Comparison of ENCODE assay signal across 13 mouse cellular contexts in genomic region chr10:60186191-60186945, GRCm38 (mm10). TPM values are rescaled to one million over a fixed set of nuclear protein-coding genes. Genes with fewer than 3 reads are reported as not detected.
DNase-seq lines count a peak whose midpoint lies in the region; ATAC-seq and TF ChIP-seq lines count a peak whose summit lies in the region.
"Had no signal": no experiment of that assay in that cellular context is flagged by ENCODE, and none has a peak within 500 bp of the region (broad histone marks: within the 10 kb centered on the region; RNA-seq: fewer than 3 reads in every experiment).

No protein-coding gene starts in this region.

- ATAC-seq in hindbrain, postnatal 0 days: no peak
- ATAC-seq in common myeloid progenitor, adult 5-6 weeks (replicated peaks; ENCODE audit: low read depth, poor library complexity, severe bottlenecking): 0 out of 2 replicates have a peak, but pooled peaks have one; percentile 11
- ATAC-seq in lung, postnatal 0 days: peak; percentile 91
- ATAC-seq: intestine, embryonic 16.5 days had no signal

- no peaks in the 10 kb centered on the region for H3K4me1 ChIP-seq in hindbrain, postnatal 0 days (ENCODE audit: insufficient read depth, low read length)
- H3K4me1 ChIP-seq in hindbrain, embryonic 10.5 days (replicated peaks): peaks cover 1% of the 10 kb centered on the region
- no peaks in the 10 kb centered on the region for H3K4me1 ChIP-seq in lung, postnatal 0 days (ENCODE audit: insufficient read depth, low read depth, low read length)

- H3K36me3 ChIP-seq in hindbrain, postnatal 0 days (ENCODE audit: insufficient read depth, low read length): no peaks in the 10 kb centered on the region; the same call in 1 of the 2 replicates
- peaks cover 53% of the 10 kb centered on the region for H3K36me3 ChIP-seq in hindbrain, embryonic 10.5 days
- no peaks in the 10 kb centered on the region for H3K36me3 ChIP-seq in lung, postnatal 0 days (ENCODE audit: insufficient read depth, low read length)

- H3K27ac ChIP-seq in hindbrain, postnatal 0 days: no peak overlapping the region
- H3K27ac ChIP-seq in hindbrain, embryonic 10.5 days: no peak overlapping the region
- no peak overlapping the region for H3K27ac ChIP-seq in lung, postnatal 0 days (ENCODE audit: low read length)
- H3K27ac ChIP-seq: gastrocnemius, adult 2 months had no signal

- TF ChIP-seq CTCF in hindbrain, postnatal 0 days (IDR thresholded peaks at IDR 0.05; ENCODE audit: low read depth): no peak
- no peak for TF ChIP-seq CTCF in lung, postnatal 0 days (IDR thresholded peaks at IDR 0.05)

- WGBS in hindbrain, postnatal 0 days: 86% methylated on average over 44 of the region's 44 CpGs
- WGBS in hindbrain, embryonic 10.5 days: 86% methylated on average over 44 of the region's 44 CpGs
- 62% methylated on average over 44 of the region's 44 CpGs for WGBS in lung, postnatal 0 days

- H3K9me3 ChIP-seq in hindbrain, postnatal 0 days (ENCODE audit: low read length): no peaks in the 10 kb centered on the region
- H3K9me3 ChIP-seq in hindbrain, embryonic 10.5 days: no peaks in the 10 kb centered on the region
- H3K9me3 ChIP-seq in lung, postnatal 0 days (ENCODE audit: low read length): no peaks in the 10 kb centered on the region

- H3K4me3 ChIP-seq in hindbrain, postnatal 0 days (ENCODE audit: low read length): no peak overlapping the region
- H3K4me3 ChIP-seq in hindbrain, embryonic 10.5 days: no peak overlapping the region
- no peak overlapping the region for H3K4me3 ChIP-seq in lung, postnatal 0 days (ENCODE audit: low read depth, low read length)
- H3K4me3 ChIP-seq: gastrocnemius, adult 2 months had no signal

- H3K27me3 ChIP-seq in hindbrain, postnatal 0 days (ENCODE audit: insufficient read depth, low read length): no peaks in the 10 kb centered on the region
- H3K27me3 ChIP-seq in hindbrain, embryonic 10.5 days (ENCODE audit: insufficient read depth, poor library complexity, severe bottlenecking): peaks cover 14% of the 10 kb centered on the region
- no peaks in the 10 kb centered on the region for H3K27me3 ChIP-seq in lung, postnatal 0 days (replicated peaks; ENCODE audit: insufficient read depth, low read length)

- DNase-seq in hindbrain, postnatal 0 days (ENCODE audit: low spot score): peak; percentile 13
- no peak for DNase-seq in hindbrain, embryonic 10.5 days (ENCODE audit: low spot score)
- peak; percentile 72 for DNase-seq in ZHBTc4 (ENCODE audit: low read depth, low spot score)
- peak; percentile 78 for DNase-seq in lung, postnatal 0 days (ENCODE audit: low spot score)
- DNase-seq in gastrocnemius, adult 8-10 months (ENCODE audit: low spot score in 2 of 2): no peak
- no peak for DNase-seq in gastrocnemius, postnatal 4 days (ENCODE audit: low spot score in 2 of 2)
- DNase-seq in thymus, postnatal 36 days: no peak
- DNase-seq: gastrocnemius, adult 2 months; right cerebral cortex, postnatal 25 days; thymus, adult 18-20 months had no signal

- TF ChIP-seq EP300 in lung, postnatal 0 days (IDR thresholded peaks at IDR 0.05): no peak

- H3K9ac ChIP-seq in hindbrain, postnatal 0 days (replicated peaks; ENCODE audit: low read length): no peak overlapping the region
- no peak overlapping the region for H3K9ac ChIP-seq in lung, postnatal 0 days (replicated peaks; ENCODE audit: low read depth)

- no peak overlapping the region for H3K4me2 ChIP-seq in hindbrain, postnatal 0 days (ENCODE audit: low read depth, low read length)
- H3K4me2 ChIP-seq in lung, postnatal 0 days (replicated peaks; ENCODE audit: low read depth, low read length): 0 out of 2 replicates have a peak overlapping the region, but pooled peaks have one; percentile 14

RNA-seq across cellular contexts. Expression of gene Chst3, which starts 32.7 kb away (rescaled TPM):
- total RNA-seq in hindbrain, postnatal 0 days (2014; rRNA removed): 7.2 and 10.0 TPM in 2 replicates
- polyA plus RNA-seq in hindbrain, postnatal 0 days (2015; fragmentation: Nextera tagmentation; extraction: Ambion mirVana): 0.89 and 0.96 TPM in 2 replicates
- polyA plus RNA-seq in hindbrain, embryonic 10.5 days (2016; fragmentation: Nextera tagmentation; extraction: Ambion mirVana): 1.8 and 2.2 TPM in 2 replicates
- 0.10 TPM in 1 of 2 replicates, not detected in the other for total RNA-seq in common myeloid progenitor, adult 5-6 weeks (2017)
- 1.8 TPM in 2 replicates for polyA plus RNA-seq in lung, postnatal 0 days (2015; fragmentation: Nextera tagmentation; extraction: Ambion mirVana)
- under 1 TPM; 0.22 to 0.45 (median 0.32) TPM for total RNA-seq in gastrocnemius, adult 8-10 months (2022)
- 1 to 10 TPM; 3.8 to 4.3 TPM for total RNA-seq in gastrocnemius, postnatal 4 days (2021)
- total RNA-seq: megakaryocyte progenitor cell, adult 5-6 weeks had no signal

Comparison
In these comparisons a context has a peak if more than half of its experiments do, and no peak if none do; other contexts are left out.
1. DNase-seq: peak in hindbrain, postnatal 0 days (single experiment), ZHBTc4 (single experiment) and lung, postnatal 0 days (single experiment); none in hindbrain, embryonic 10.5 days (single experiment), gastrocnemius, adult 8-10 months (0 of 2), gastrocnemius, postnatal 4 days (0 of 2) and thymus, postnatal 36 days (0 of 2).